Mouse (Mus musculus) layer of hippocampus, postnatal 36 days (tissue): ENCODE measurements around the gene Lcn11. TPM values are rescaled to one million over a fixed set of nuclear protein-coding genes. Genes with fewer than 3 reads are reported as not detected.

ENCODE experiments used
- DNase-seq, 2 experiments: peaks; one replicate each; pipeline ENCODE4 v3.0.0; 2022
- total RNA-seq, 2 experiments: library from RNA; stranded (reverse); gene quantifications; 2 replicates each; pipeline ENCODE4 v1.2.3; 2021

Lcn11 gene
- total RNA-seq, 2 experiments from 2014 or later, result not detected

- no peak for DNase-seq
Measured at GRCm38 (mm10) chr2:25828344-25828947, 51.6 kb downstream of the Lcn11 start.

Other genes with a start within 250 kb of the Lcn11 start
- 10 to 100 TPM; 11.9 to 12.6 TPM for gene Traf2, start 230.1 kb upstream of the Lcn11 start, total RNA-seq
- gene Edf1, start 219.2 kb upstream of the Lcn11 start, total RNA-seq, result 100 to 1,000 TPM; 200 to 212 TPM
- 1 to 10 TPM; 3.1 to 3.2 TPM for gene Mamdc4, start 202.2 kb upstream of the Lcn11 start, total RNA-seq
- gene Phpt1, start 201.8 kb upstream of the Lcn11 start, total RNA-seq, result 10 to 100 TPM; 62.5 to 68.3 TPM
- gene Ajm1, start 195.3 kb upstream of the Lcn11 start, total RNA-seq, result 100 to 1,000 TPM in 1 of 2 experiments, 10 to 100 TPM in 1; 96.4 to 117 TPM
- gene Rabl6, start 168.5 kb upstream of the Lcn11 start, total RNA-seq, result 100 to 1,000 TPM; 142 to 155 TPM
- gene Ccdc183, start 159.3 kb upstream of the Lcn11 start, total RNA-seq, result not detected
- 10 to 100 TPM; 13.1 to 16.6 TPM for gene Tmem141, start 155.0 kb upstream of the Lcn11 start, total RNA-seq
- gene Fcna, start 149.0 kb upstream of the Lcn11 start, total RNA-seq, result under 1 TPM; 0.32 to 0.43 TPM
- gene Lcn8, start 123.9 kb upstream of the Lcn11 start, total RNA-seq, result not detected
- not detected for gene Lcn5, start 119.1 kb upstream of the Lcn11 start, total RNA-seq
- not detected for gene Lcn6, start 100.2 kb upstream of the Lcn11 start, total RNA-seq
- gene Lcn10, start 94.3 kb upstream of the Lcn11 start, total RNA-seq, result not detected
- not detected for gene Obp2a, start 77.0 kb upstream of the Lcn11 start, total RNA-seq
- 10 to 100 TPM; 82.1 to 87.9 TPM for gene Bmyc, start 70.3 kb upstream of the Lcn11 start, total RNA-seq
- under 1 TPM in 1 of 2 experiments, not detected in 1; 0.85 TPM for gene Obp2b, start 40.0 kb upstream of the Lcn11 start, total RNA-seq
- not detected for gene Lcn3, start 11.4 kb upstream of the Lcn11 start, total RNA-seq
- gene Gm13539, start 5.2 kb downstream of the Lcn11 start, total RNA-seq, result not detected
- not detected for gene Glt6d1, start 38.8 kb downstream of the Lcn11 start, total RNA-seq
- not detected for gene Lcn9, start 46.1 kb downstream of the Lcn11 start, total RNA-seq
- not detected for gene Sohlh1, start 70.2 kb downstream of the Lcn11 start, total RNA-seq
- 10 to 100 TPM; 29.7 to 45.1 TPM for gene Kcnt1, start 86.7 kb downstream of the Lcn11 start, total RNA-seq
- gene Camsap1, start 206.3 kb downstream of the Lcn11 start, total RNA-seq, result 100 to 1,000 TPM; 123 to 135 TPM
- gene Ubac1, start 244.7 kb downstream of the Lcn11 start, total RNA-seq, result 10 to 100 TPM; 57.7 to 59.0 TPM